Mouse (Mus musculus) adrenal gland, adult 2 months (tissue): ENCODE results near the gene Plekha5. TPM values are rescaled to one million over a fixed set of nuclear protein-coding genes. Genes with fewer than 3 reads are reported as not detected.
"Not testable (repeated sequence)": the region's sequence is repeated elsewhere in the genome, so short reads cannot be mapped to it uniquely, and the experiment has no call there.

Experiments used
- DNase-seq: peaks from one replicate; pipeline ENCODE4 v3.0.0; 2021
- polyA plus RNA-seq: library from polyadenylated mRNA; depleted of rRNA; stranded (reverse); fragments of >200 nt; gene quantifications from 2 replicates; pipeline ENCODE4 v1.2.3, GENCODE M21; 2012
- total RNA-seq, 2 experiments: library from RNA; stranded (reverse); gene quantifications; 2 replicates each; pipeline ENCODE4 v1.2.3; 2021

The Plekha5 gene
- total and polyA plus RNA-seq, 3 experiments, result 15.7 to 32.4 (median 27.1) TPM

- DNase-seq, result no peak
Measured at GRCm38 (mm10) chr6:140576961-140577821, 153.3 kb downstream of the Plekha5 start.

DNA sequence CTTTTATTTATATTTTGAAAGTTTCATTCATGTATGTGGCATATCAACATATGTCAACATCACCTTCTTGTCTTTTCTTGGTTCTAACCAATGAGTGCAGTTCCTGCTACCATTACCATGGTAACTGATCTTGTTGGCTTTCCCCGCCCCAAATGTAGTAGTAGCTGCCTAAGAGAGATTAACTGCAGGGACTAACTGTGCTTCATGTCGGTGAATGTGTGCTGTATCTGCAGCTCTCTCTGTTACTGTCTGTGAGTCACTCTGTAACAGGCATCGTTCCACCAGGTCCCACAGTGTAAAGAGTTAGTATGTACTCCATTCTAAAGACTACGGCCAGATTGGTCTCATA lies 153.9 kb downstream of the Plekha5 start:
- no peak for DNase-seq

DNA sequence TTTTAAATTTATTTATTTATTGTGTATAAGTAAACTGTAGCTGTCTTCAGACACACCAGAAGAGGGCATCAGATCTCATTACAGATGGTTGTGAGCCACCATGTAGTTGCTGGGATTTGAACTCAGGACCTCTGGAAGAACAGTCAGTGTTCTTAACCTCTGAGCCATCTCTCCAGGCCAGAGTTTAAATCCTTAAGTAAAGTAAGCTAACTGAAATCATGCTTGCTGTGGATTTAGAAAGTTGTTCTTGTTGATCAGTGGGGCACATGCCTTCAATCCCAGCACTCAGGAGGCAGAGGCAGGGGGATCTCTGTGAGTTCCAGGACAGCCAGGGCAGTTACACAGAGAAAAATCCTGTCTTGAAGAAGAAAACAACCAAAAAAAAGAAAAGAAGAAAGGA lies 155.1 kb downstream of the Plekha5 start:
- DNase-seq, result not testable (repeated sequence)

DNA sequence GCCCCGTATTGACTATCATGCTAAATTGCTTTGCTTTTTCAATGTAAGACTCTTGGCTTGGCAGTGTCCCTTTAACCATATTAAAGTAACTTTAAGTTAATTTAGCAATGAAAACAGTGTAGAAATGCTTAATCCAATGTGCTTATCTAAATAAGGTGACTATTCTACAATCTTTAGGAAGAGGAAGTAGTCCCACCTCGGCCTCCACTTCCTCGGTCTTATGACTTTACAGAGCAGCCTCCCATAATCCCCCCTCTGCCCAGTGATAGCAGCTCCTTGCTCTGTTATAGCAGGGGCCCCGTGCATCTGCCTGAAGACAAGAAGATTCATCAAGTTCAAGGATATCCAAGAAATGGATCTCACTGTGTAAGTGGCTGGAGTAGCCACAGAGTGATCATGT lies 156.3 kb downstream of the Plekha5 start:
- no peak for DNase-seq

GRCm38 (mm10) chr6:140586714-140587259 lies 162.9 kb downstream of the Plekha5 start:
- DNase-seq, result no peak

- peak; percentile 69 for DNase-seq
Measured at GRCm38 (mm10) chr6:140591331-140591730, 167.5 kb downstream of the Plekha5 start.

GRCm38 (mm10) chr6:140592713-140593112 lies 168.9 kb downstream of the Plekha5 start:
- DNase-seq, result no peak

DNA sequence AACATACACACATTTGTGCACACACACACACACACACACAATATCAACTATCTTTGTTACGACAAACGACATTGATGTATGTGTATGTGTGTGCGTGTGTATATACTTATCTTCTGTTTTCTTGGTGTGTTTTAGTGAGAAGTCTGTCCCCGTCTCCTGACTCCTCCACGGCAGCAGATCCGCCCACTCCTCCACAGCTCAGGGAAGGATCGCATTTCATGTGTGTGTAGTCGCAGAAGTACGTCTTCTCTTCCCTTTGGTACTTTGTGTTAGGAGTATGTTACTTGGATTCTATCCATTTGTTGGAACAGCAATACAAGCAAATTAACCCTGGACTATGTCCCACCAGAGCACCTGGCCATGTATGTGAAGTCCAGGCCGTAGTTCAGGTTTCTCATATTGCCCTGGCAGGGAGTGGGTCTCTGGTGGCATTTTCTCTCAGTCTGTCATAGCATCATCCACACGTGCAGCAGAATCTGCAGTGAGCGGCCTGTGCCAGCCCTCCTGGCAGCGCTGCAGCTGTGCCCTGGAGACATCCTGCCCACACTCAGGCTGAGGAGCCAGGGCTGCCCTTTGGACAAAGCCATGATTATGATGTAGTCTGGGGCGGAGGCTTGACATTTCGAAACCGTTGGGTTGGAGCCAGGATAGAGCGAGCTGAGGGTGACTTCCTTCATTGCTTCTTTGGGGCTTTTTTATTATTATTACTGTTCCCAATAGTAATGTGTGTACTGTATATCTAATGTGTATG lies 169.7 kb downstream of the Plekha5 start:
- peak; percentile 88 for DNase-seq

DNA sequence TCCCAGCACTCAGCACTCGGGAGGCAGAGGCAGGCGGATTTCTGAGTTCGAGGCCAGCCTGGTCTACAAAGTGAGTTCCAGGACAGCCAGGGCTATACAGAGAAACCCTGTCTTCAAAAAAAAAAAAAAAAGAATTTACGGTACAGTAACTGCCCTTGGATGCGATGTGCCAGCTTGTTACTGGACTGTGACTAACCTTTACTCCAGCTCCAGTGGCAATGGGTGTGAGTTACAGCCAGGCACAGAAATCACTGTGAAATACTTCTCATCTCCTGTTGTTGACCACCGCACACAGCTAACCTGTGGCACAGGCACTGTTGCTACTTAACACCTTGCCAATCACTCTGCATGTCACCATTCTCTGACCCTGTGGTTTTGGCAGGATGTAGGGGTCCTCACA lies 171.7 kb downstream of the Plekha5 start:
- not testable (repeated sequence) for DNase-seq

- DNase-seq, result no peak
Measured at GRCm38 (mm10) chr6:140597381-140598329, 173.8 kb downstream of the Plekha5 start.

- no peak for DNase-seq
Measured at GRCm38 (mm10) chr6:140598516-140598915, 174.7 kb downstream of the Plekha5 start.

DNA sequence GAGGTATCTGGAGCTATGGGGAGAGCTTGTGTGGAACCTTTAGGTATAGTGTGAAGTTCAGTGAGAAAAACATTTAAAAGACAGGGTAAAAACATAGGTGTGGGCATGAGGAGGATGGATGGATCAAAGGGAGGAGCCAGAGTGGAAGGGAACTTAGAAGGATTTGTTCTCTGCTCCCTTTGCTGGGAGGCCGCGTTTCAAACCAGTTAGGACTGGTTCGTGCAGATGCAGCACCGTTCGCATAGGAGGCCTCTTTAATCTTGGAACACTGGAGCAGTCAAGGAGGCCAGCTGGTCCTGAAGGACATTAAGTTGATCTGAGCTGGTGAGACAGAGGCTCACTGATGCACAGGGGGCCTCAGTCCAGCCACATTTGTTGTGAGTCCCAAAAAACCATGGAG lies 175.5 kb downstream of the Plekha5 start:
- DNase-seq, result no peak

DNA sequence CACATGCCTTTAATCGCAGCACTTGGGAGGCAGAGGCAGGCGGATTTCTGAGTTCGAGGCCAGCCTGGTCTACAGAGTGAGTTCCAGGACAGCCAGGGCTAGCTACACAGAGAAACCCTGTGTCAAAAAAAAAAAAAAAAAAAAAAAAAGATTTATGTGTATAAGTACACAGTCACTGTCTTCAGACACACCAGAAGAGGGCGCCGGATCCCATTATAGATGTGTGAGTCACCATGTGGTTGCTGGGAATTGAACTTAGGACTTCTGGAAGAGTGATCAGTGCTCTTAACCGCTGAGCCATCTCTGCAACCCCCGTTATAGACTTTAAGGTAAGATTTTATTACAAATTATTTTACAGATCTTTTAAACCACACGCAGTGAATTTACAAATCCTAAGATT lies 176.8 kb downstream of the Plekha5 start:
- not testable (repeated sequence) for DNase-seq

DNA sequence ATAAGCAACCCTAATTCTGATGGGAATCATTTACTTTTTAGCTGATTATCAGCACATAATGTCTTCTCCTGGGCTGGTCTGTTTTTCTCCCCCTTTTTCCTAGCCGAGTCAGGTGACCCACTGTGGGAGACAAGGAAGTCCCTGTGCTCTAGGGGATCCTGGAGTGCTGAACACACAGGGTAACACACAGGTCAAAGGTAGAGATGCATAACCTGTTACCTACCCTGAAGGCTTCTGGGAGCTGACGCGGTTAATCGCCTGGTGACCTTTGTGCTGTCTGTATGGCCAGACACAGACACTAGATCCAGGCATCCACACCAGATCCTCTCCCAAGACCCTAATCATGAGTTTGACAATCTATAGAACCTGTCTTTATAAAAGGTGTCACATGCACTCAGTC lies 177.3 kb downstream of the Plekha5 start:
- no peak for DNase-seq

DNA sequence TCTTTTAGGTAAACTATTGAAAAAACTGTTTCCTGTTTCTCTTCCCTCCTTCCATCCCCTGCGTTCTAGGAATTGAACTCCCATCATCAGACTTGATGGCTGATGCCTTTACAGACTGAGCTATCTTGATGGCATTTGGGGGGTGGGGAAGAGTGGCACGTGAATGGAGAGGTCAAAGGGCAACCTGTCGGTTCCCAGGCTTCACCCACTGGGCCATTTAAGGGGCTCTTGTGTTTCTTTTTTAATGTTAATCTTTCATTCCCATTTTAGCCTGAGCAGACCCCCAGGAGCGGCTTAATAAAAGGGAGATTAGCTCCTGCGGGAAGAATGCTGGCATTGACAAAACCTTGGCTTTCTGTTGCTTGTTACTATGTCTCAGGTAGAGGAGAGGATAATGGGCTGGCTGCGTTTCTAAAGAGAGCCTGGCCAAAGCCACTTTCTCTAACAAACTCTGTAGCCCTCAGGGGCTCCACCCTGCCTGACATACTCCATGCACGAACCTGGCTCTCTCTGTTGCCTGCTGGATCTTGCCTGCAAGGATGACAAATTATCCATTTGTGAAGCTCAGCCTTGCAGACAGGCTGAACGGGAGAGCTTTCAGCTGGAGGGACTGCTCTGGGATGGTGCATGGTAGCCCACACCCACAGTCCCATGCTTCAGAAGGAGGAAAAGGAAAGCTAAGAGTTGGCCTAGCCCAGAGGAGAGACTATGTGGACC lies 179.5 kb downstream of the Plekha5 start:
- DNase-seq, result no peak

- not testable (repeated sequence) for DNase-seq
Measured at GRCm38 (mm10) chr6:140605173-140605572, 181.3 kb downstream of the Plekha5 start.

DNA sequence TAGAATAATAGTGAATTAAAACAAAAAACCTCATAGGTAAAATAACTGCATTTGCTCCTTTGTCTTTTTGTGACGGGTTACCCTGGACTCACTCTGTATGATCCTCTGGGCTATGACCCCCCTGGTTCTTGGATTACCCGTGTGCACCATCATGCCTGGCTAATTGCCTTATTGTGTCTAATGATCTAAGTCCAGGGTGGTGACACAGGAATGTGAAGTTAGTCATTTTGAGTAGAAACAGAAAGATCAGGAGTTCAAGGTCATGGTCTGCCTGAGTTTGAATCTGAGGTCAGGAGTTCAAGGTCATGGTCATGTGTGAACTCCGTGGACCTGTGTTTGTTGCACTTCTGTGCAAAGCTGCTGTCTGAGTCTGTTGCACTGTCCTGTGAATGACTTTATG lies 181.9 kb downstream of the Plekha5 start:
- no peak for DNase-seq

GRCm38 (mm10) chr6:140606534-140606933 lies 182.7 kb downstream of the Plekha5 start:
- DNase-seq, result no peak

DNA sequence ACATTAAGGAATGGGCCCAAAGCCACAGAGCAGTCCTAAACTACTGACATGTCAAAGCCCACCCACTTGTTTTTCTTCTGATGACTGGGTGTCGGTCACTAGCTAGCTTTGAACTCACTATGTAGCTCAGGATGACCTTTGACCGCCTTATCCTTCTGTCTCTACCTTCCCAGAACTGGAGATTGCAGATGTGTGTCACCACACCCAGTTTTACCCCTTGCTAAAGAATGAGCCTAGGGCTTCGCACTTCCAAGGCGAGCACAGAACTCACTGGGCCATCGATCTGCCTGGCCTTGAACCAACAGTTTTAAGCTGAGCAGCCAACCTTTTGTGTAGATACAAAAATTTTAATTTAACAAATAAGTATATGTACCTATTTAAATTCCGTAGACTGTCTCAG lies 184.8 kb downstream of the Plekha5 start:
- no peak for DNase-seq

DNA sequence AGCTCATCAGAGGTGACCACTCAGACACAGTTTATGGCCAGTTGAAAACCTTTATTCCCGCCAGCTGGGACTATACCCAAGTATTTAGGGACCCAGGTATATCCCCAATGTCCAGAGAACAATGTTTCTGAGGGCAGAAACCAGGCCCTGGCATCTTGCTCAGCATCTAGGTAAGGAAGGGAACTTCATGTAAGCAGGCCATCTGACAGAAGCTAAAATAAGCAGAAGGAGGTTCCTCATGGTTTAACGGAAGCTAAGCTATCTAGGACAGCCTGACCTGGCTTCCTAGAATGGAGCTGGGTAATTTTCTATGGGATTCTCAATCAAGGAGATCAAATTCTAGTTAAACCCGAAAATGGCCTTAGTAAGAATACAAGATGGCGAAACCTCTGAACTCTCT lies 185.7 kb downstream of the Plekha5 start:
- no peak for DNase-seq

GRCm38 (mm10) chr6:140610117-140610516 lies 186.3 kb downstream of the Plekha5 start:
- DNase-seq, result no peak
